Mouse (Mus musculus) lung, adult 2 months (tissue): ENCODE results near the gene Jup. TPM values are rescaled to one million over a fixed set of nuclear protein-coding genes. Genes with fewer than 3 reads are reported as not detected.
A peak's percentile ranks its signal among the peaks of the same experiment; 100 is the strongest.

ENCODE experiments used
- DNase-seq: peaks from one replicate; pipeline ENCODE4 v3.0.0; 2022
- H3K4me1 ChIP-seq: fragments of 200-500 bp; 2 replicates; pipeline ENCODE4 v1.6.1; 2011; ENCODE audit warnings: low read length; ENCODE audit not compliant: control insufficient read depth, insufficient read depth
- H3K4me3 ChIP-seq: fragments of 200-500 bp; replicated peaks from 2 replicates; pipeline ENCODE3; 2011; ENCODE audit warnings: low read depth, mild to moderate bottlenecking, control low read depth, low read length; ENCODE audit errors: extremely low read depth
- CTCF ChIP-seq: fragments of 200-500 bp; IDR thresholded peaks from 2 replicates; pipeline ENCODE4 v1.5.1; 2011; ENCODE audit warnings: mild to moderate bottlenecking, low read length, control low read depth; ENCODE audit not compliant: insufficient read depth
- POLR2A ChIP-seq: fragments of 200-500 bp; IDR thresholded peaks from 2 replicates; pipeline ENCODE4 v1.6.1; 2011; ENCODE audit warnings: low read depth, mild to moderate bottlenecking, control low read depth, low read length, borderline replicate concordance; ENCODE audit errors: extremely low read depth
- WGBS: fragments of 180-500 bp; shearing (Covaris S2); methylation state at CpG from one replicate; pipeline ENCODE4 v1.1.7; 2018; 5-methylcytosine and 5-hydroxymethylcytosine counted together
- polyA plus RNA-seq: library from polyadenylated mRNA; depleted of rRNA; stranded (reverse); fragments of >200 nt; gene quantifications from 2 replicates; pipeline ENCODE4 v1.2.3, GENCODE M21; 2012

Gene Jup
- polyA plus RNA-seq, 1 experiment: 631 TPM

DNA sequence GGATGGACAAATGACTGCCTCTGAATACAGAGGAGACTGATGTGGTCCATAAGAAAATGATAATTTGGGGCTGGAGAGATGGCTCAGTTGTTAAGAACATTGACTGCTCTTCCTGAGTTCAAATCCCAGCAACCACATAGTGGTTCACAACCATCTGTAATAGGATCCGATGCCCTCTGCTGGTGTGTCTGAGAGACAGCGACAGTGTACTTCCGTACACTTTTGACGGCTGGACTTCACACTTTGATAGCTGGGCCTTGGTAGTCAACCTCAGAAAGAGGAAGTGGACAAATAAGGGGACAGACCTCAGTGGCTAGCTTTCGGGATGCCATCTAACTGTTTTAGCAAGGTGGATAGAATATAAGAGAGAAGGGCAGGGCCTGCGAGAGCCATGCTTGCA, 37.4 kb downstream of the Jup start:
- WGBS: 66% methylated on average over 6 of the region's 6 CpGs
- DNase-seq: no peak
- no peaks in the 10 kb centered on the region for H3K4me1 ChIP-seq
- TF ChIP-seq POLR2A (no peak), CTCF (no peak)
- no peak overlapping the region for H3K4me3 ChIP-seq

DNA sequence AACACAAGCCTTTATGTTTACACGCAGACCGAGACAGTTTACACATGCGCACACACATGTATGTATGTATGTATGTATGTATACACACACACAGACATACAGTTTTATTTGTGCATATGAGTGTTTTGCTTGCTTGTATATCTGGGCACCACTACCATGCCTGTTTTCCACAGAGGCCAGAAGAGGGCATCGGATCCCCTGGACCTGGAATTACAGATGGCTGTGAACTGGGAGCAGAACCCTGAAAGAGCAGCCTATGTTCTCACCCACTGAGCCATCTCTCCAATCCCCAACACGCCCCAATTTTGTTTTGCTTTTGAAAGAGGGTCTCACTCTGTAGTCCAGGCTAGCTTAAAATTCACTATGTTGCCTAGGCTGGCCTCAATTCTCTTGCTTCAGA, 40.2 kb downstream of the Jup start:
- no peak for DNase-seq
- Histone ChIP-seq H3K4me1 (no peaks in the 10 kb centered on the region), H3K4me3 (no peak overlapping the region)
- 52% methylated on average over 5 of the region's 5 CpGs for WGBS
- no peak for TF ChIP-seq POLR2A
- no peak for TF ChIP-seq CTCF

DNA sequence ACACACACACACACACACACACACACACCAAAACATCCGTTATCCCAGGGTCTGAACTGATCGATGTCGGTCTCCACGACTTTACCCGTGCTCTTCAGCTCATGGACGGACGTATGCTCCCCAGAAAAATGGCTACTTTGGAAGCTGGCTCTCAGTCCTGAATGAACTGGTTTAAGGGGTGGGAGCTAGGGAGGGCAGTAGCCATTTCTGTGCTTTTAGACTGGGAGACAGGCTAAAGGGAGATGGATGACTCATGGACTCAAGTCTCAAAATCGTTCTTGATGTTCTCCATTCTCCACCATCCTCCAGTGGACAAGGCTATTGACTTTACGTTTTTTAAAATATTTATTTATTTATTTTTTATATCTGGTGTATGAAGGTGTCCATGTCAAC, 40.7 kb downstream of the Jup start:
- no peak overlapping the region for H3K4me3 ChIP-seq
- no peaks in the 10 kb centered on the region for H3K4me1 ChIP-seq
- 14% methylated on average over 9 of the region's 9 CpGs for WGBS
- TF ChIP-seq POLR2A: no peak
- TF ChIP-seq CTCF: no peak
- DNase-seq: no peak

DNA sequence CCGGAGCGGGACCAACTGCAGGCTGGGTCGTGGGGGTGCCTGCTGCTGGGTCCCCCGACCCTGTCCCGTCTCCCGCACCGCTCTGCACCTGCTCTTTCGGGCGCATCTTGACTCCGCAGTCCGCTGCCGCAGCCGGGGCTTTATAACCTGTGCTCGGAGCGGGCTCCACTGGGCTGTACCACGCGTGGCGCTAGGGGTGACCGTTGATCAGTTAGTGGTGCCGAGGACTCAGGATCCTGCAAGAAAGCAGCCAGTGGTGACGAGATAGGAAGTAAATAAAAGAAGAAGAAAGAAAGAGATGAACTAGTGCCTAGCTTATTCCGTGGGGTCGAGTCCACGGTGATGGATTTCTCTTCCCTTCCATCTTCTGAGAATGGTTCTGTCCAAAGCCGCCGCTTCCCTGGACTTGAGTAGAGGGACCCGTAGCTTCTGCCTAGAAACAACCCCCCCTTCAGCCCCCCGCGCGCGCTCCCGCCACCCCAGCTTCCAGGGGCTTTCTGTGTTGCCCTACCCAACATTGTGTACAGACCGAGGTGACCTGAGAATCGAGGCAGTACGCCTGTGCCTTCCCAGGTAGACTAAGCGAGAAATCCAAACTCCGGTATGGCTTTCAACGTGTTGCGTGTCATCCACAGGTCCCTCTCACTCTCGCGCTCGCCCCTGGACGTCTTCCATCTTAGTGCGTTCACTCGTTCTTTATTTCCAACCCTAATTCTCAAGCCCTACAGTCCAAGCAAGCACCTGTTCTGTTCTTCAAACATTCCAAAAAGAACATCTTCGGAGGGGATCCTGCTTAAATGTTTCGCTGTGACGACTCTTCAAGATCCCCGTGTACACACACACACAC, 41.4 kb downstream of the Jup start, which contains the start of gene Hap1:
Gene Hap1 (minus strand): TSS at position 157 of the 847 bp plus-strand sequence.
- peak; percentile 70 for DNase-seq
- Histone ChIP-seq H3K4me1 (no peaks in the 10 kb centered on the region), H3K4me3 (peak within 1 kb of the TSS; percentile 82)
- 2% methylated on average over 49 of the region's 49 CpGs for WGBS
- TF ChIP-seq CTCF: no peak
- TF ChIP-seq POLR2A: peak; percentile 47; the same call in 1 of the 2 replicates

DNA sequence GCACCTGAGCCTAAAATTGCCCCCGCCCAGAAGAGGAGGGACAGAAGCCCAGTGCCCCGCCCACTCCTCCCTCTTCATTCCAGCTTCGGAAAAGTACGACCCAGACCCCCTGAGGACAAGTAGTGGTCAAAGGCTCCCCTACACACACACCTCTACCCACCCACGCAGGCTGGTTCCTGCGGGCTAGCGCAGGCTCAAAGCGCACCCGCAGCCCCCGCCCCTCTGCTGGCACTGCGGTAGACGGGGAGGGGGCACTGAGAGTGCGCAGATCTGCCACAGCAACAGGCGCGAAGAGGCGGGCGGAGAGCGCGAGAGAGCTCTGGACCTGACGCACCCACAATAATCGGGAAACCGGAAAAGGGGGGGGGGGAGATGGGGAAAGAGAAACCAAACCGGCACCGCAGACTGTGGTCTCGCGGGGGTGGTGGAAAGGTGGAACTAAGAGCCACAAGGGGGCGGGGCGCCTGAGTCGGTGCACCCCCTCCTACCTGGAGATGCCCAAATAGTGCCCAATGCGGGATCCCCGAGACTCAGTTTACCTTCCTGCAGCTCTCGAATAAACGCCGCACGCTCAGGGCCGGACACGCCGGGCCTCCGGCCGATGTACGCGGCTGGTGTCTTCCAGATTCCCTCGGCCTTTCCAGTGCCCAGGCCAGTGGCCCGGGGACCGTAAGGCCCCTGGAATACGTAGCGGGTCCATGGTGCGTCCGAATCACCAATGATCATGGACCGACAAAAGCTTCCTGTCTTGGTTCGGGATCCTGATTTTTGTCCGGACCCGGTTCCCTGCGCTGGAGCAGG, 42.2 kb downstream of the Jup start:
- under 1% methylated on average over 54 of the region's 54 CpGs for WGBS
- Histone ChIP-seq H3K4me3 (peak overlapping the region; percentile 82), H3K4me1 (no peaks in the 10 kb centered on the region)
- TF ChIP-seq CTCF: no peak
- TF ChIP-seq POLR2A: no peak
- DNase-seq: peak; percentile 54

DNA sequence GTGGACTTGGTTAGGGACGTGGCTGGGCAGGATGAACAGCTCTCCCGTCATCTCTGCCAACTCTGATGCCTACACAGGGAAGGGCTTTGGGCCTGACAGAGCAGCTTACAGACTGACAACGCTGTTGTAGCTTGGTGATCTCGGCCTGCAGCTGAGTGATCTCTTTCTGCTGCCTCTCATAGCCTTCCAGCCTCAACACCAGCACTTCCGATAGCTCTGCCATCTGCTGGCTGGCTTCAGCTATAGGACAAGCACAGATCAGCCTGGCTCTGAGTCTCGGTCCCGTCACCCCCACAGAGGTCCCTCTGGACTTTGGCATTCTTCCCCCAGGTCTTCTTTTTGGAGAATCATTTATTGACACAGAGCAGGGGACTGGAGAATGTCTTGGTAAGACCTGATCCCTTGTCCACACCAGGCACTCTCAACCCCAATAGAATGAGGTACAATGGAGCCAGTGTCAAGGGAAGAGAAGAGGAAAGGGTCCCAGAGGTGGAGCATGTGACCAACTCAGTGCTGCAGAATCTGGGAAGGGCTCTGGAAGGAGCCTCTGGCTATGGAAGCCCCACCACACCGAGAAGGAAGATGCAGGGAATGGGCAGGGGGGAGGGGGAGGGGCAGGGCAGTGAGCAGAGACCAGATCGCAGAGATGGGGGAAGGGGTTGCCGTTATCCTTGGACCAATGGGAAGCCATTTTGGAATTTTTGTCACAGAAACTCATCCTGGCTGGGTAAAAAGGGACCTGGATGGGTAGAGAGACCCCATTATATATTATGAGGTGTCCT, 45.3 kb downstream of the Jup start:
- TF ChIP-seq POLR2A: no peak
- TF ChIP-seq CTCF: peak; percentile 48
- 37% methylated on average over 10 of the region's 10 CpGs for WGBS
- no peaks in the 10 kb centered on the region for H3K4me1 ChIP-seq
- no peak overlapping the region for H3K4me3 ChIP-seq
- DNase-seq: no peak

DNA sequence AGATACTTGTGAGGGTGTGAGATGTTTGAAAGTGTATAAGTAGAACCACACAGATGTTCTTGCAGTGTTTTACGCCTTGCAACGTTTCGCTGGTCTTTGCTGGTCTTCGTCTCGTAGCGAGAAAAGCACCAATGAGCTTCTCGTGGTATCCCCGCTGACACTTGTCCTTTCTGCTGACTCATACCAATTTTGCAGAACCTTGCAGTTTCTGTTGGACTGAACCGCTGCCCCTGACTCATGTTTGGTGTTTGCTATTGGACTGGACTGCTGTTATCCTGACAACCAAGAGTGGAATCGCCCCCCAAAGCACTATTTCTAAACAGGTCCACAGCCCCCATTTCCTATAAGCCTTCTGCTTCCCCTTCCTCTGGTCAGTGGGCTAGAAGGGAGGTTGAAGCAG, 53.3 kb downstream of the Jup start:
- H3K4me1 ChIP-seq: no peaks in the 10 kb centered on the region
- no peak for DNase-seq
- TF ChIP-seq POLR2A (no peak), CTCF (no peak)
- no peak overlapping the region for H3K4me3 ChIP-seq
- WGBS: 85% methylated on average over 10 of the region's 10 CpGs

DNA sequence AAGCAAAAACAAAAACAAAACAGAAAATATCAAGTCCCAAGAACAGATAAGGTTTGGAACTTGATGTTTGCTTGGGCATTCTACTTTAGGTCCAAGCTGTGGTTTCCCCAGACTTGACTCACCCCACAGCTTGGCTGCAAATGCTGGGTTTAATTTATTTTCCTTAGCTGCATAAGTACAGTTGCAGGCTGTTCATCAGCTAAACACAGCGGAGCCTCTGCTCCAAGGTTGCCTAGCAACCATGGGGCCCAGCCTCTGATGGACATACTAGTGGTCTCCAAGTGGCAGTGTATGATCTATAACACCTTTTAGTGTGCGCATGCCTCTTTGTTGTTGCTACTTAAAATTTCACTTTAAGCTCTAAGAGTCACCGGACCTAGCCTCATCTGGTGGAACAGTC, 61.8 kb downstream of the Jup start:
- no peaks in the 10 kb centered on the region for H3K4me1 ChIP-seq
- TF ChIP-seq CTCF (no peak), POLR2A (no peak)
- 48% methylated on average over 3 of the region's 3 CpGs for WGBS
- DNase-seq: no peak
- H3K4me3 ChIP-seq: no peak overlapping the region

DNA sequence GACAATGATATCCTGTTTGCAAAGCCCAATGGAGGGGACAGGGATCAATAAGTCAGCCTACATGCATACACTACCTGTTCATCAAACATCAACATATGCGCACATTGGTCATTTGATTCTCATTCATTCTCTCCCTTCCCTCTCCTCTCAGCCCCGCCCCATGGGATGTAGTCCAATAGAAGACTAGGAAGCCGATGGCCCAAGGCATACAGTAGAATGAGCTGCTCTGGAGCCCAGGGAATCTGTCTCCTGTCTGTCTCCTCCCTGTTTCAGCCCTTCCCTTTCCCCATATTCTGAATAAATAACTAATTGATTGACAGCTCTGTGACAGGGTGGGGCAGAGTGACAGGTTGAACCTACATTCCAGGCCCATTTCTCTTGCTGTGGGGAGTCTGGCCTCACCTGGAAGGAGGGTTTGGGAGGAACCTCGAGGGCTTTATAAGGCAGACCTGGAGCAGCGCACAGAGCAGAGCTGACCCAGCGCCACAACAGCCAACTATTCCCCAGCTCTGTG, 63.6 kb downstream of the Jup start, which contains the start of gene Gast:
Gene Gast (plus strand): TSS at position 464 of the 514 bp plus-strand sequence.
- WGBS: 76% methylated on average over 6 of the region's 6 CpGs
- H3K4me3 ChIP-seq: no peak within 1 kb of the TSS
- no peak for DNase-seq
- no peaks in the 10 kb centered on the region for H3K4me1 ChIP-seq
- TF ChIP-seq CTCF (no peak), POLR2A (no peak)
